ENCODE assay signal across 8 mouse cellular contexts in the genomic region with DNA sequence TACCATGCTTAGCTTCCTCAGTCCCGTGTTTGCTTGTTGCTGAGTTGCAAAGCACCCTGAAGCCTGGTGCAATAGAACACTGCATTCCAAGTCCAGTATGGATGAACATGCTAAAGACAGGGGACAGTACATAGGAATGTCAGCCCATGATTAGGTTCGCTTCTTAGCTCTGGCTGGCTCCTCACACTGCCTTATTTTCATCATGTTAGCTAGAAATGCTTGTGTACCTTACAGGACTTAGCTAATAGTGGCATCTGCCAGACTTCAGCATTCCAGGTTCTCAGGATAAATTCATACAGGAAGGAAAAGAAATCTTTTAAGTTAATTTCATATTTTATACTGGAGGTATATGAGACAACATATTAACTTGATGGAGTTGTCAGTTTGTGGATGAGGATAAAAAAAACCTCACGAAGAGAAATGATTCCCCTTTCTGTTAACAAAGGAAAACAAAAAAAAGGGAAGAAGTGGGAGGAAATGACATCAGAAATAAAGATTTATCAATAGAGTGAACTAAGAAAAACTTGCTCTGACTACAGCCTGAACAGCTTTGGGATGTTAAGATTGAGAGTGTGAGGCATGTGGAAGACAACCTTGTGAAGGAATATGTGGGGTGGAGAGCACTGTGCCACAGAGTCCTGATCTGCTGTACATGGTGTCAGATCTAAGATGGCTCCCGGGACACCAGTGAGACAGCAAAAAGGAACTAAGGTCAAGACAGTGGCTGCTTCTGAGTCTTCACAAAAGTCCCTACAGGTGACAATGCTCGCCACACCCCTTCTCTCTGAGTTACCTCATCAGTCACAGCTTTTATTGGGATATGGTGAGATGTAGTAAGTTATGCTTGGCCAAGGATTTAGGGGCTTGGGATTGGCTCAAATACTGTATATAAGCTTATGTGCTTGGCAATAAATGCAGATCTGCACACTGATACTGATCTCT. TPM values are rescaled to one million over a fixed set of nuclear protein-coding genes. Genes with fewer than 3 reads are reported as not detected.
DNase-seq lines count a peak whose midpoint lies in the region; ATAC-seq and TF ChIP-seq lines count a peak whose summit lies in the region.

No protein-coding gene starts in this region.

- H3K4me1 ChIP-seq in heart, embryonic 10.5 days = peaks cover 10% of the 10 kb centered on the region
- peaks cover 5% of the 10 kb centered on the region for H3K4me1 ChIP-seq in forebrain, postnatal 0 days (ENCODE audit: insufficient read depth)
- H3K4me1 ChIP-seq in liver, postnatal 0 days (ENCODE audit: insufficient read depth) = peaks cover 20% of the 10 kb centered on the region

- H3K27me3 ChIP-seq in heart, embryonic 10.5 days (ENCODE audit: insufficient read depth, poor library complexity, severe bottlenecking) = no peaks in the 10 kb centered on the region
- no peaks in the 10 kb centered on the region for H3K27me3 ChIP-seq in forebrain, postnatal 0 days (ENCODE audit: insufficient read depth, low read length)
- no peaks in the 10 kb centered on the region for H3K27me3 ChIP-seq in liver, postnatal 0 days (ENCODE audit: insufficient read depth, low read length)

- no peak for DNase-seq in heart, embryonic 10.5 days (ENCODE audit: low spot score)
- no peak for DNase-seq in heart, postnatal 36 days
- DNase-seq in MEL-GATA-1-ER (ENCODE audit: extremely low read depth, low read depth) = peak; percentile 26
- DNase-seq in forebrain, postnatal 0 days = no peak
- peak; percentile 15 for DNase-seq in liver, postnatal 0 days
- DNase-seq in urinary bladder, postnatal 10 days (ENCODE audit: low spot score) = no peak
- no peak for DNase-seq in left cerebral cortex, postnatal 36 days (ENCODE audit: low spot score in 2 of 2)
- no peak for DNase-seq in urinary bladder, adult 2 months (ENCODE audit: low spot score)

- peak; percentile 4; the same call in 1 of the 2 replicates for TF ChIP-seq CTCF in forebrain, postnatal 0 days (IDR thresholded peaks at IDR 0.05; ENCODE audit: low read depth)
- no peak for TF ChIP-seq CTCF in liver, postnatal 0 days (IDR thresholded peaks at IDR 0.05; ENCODE audit: low read depth)

- no peaks in the 10 kb centered on the region for H3K36me3 ChIP-seq in heart, embryonic 10.5 days
- H3K36me3 ChIP-seq in forebrain, postnatal 0 days (ENCODE audit: insufficient read depth) = no peaks in the 10 kb centered on the region
- no peaks in the 10 kb centered on the region for H3K36me3 ChIP-seq in liver, postnatal 0 days (replicated peaks; ENCODE audit: insufficient read depth, low read length)

- TF ChIP-seq EP300 in liver, postnatal 0 days (IDR thresholded peaks at IDR 0.05; ENCODE audit: low read depth) = no peak

- peak overlapping the region; percentile 74 for H3K4me3 ChIP-seq in heart, embryonic 10.5 days
- peak overlapping the region; percentile 33 for H3K4me3 ChIP-seq in forebrain, postnatal 0 days (ENCODE audit: low read depth, low read length)
- peak overlapping the region; percentile 39 for H3K4me3 ChIP-seq in liver, postnatal 0 days (ENCODE audit: low read depth, low read length)

- peak overlapping the region; percentile 49 for H3K4me2 ChIP-seq in forebrain, postnatal 0 days (ENCODE audit: low read depth)
- H3K4me2 ChIP-seq in liver, postnatal 0 days (ENCODE audit: low read depth, low read length) = peak overlapping the region; percentile 65

- 60% methylated on average over 5 of the region's 5 CpGs for WGBS in heart, embryonic 10.5 days
- WGBS in forebrain, postnatal 0 days = 58% methylated on average over 5 of the region's 5 CpGs
- WGBS in liver, postnatal 0 days (ENCODE audit: insufficient replicate concordance) = 48% methylated on average over 5 of the region's 5 CpGs

- peak overlapping the region; percentile 45 for H3K9ac ChIP-seq in forebrain, postnatal 0 days
- H3K9ac ChIP-seq in liver, postnatal 0 days (replicated peaks) = peak overlapping the region; percentile 41

- H3K9me3 ChIP-seq in heart, embryonic 10.5 days = no peaks in the 10 kb centered on the region
- H3K9me3 ChIP-seq in forebrain, postnatal 0 days (ENCODE audit: low read length) = no peaks in the 10 kb centered on the region
- no peaks in the 10 kb centered on the region for H3K9me3 ChIP-seq in liver, postnatal 0 days (ENCODE audit: low read length)

- ATAC-seq in forebrain, postnatal 0 days = peak; percentile 5; the same call in 1 of the 2 replicates
- ATAC-seq in liver, postnatal 0 days = no peak

- intact Hi-C loops in heart, postnatal 36 days (cut with DNase I) = no loop called here
- intact Hi-C loops in left cerebral cortex, postnatal 36 days (cut with DNase I) = no loop called here

- H3K27ac ChIP-seq in heart, embryonic 10.5 days = no peak overlapping the region; the same call in none of the 2 replicates
- peak overlapping the region; percentile 68 for H3K27ac ChIP-seq in forebrain, postnatal 0 days (ENCODE audit: low read depth, low read length)
- H3K27ac ChIP-seq in liver, postnatal 0 days (ENCODE audit: low read depth) = peak overlapping the region; percentile 61

RNA-seq across cellular contexts. Expression of a gene that starts 1.0 kb away (rescaled TPM):
- 20.5 and 31.8 TPM in 2 replicates for polyA plus RNA-seq in heart, embryonic 10.5 days (2016; fragmentation: Nextera tagmentation; extraction: Ambion mirVana)
- 100 to 1,000 TPM; 273 to 277 TPM for total RNA-seq in heart, postnatal 36 days (2021)
- total RNA-seq in forebrain, postnatal 0 days (2014; rRNA removed) = 11.1 and 17.8 TPM in 2 replicates
- polyA plus RNA-seq in forebrain, postnatal 0 days (2015; fragmentation: Nextera tagmentation; extraction: Ambion mirVana) = 2.7 and 7.6 TPM in 2 replicates
- 3.3 and 4.3 TPM in 2 replicates for polyA plus RNA-seq in liver, postnatal 0 days (2015; fragmentation: Nextera tagmentation; extraction: Ambion mirVana)
- 10 to 100 TPM; 21.7 to 35.5 TPM for total RNA-seq in left cerebral cortex, postnatal 36 days (2021)
- polyA plus RNA-seq in urinary bladder, adult 2 months (2012; rRNA removed) = 12.8 and 24.5 TPM in 2 replicates

RNA-seq across cellular contexts. Expression of a gene that starts 9.1 kb away (rescaled TPM):
- 0.06 TPM in 1 of 2 replicates, not detected in the other for polyA plus RNA-seq in heart, embryonic 10.5 days (2016; fragmentation: Nextera tagmentation; extraction: Ambion mirVana)
- not detected for total RNA-seq in heart, postnatal 36 days (2021)
- not detected in 2 replicates for total RNA-seq in forebrain, postnatal 0 days (2014; rRNA removed)
- 0.06 and 0.14 TPM in 2 replicates for polyA plus RNA-seq in forebrain, postnatal 0 days (2015; fragmentation: Nextera tagmentation; extraction: Ambion mirVana)
- polyA plus RNA-seq in liver, postnatal 0 days (2015; fragmentation: Nextera tagmentation; extraction: Ambion mirVana) = 0.11 TPM in 2 replicates
- not detected for total RNA-seq in left cerebral cortex, postnatal 36 days (2021)
- 0.60 and 0.80 TPM in 2 replicates for polyA plus RNA-seq in urinary bladder, adult 2 months (2012; rRNA removed)

RNA-seq across cellular contexts. Expression of a gene that starts 46.4 kb away (rescaled TPM):
- polyA plus RNA-seq in heart, embryonic 10.5 days (2016; fragmentation: Nextera tagmentation; extraction: Ambion mirVana) = 0.09 and 0.26 TPM in 2 replicates
- total RNA-seq in heart, postnatal 36 days (2021) = not detected
- total RNA-seq in forebrain, postnatal 0 days (2014; rRNA removed) = not detected in 2 replicates
- not detected in 2 replicates for polyA plus RNA-seq in forebrain, postnatal 0 days (2015; fragmentation: Nextera tagmentation; extraction: Ambion mirVana)
- 0.49 and 0.56 TPM in 2 replicates for polyA plus RNA-seq in liver, postnatal 0 days (2015; fragmentation: Nextera tagmentation; extraction: Ambion mirVana)
- not detected for total RNA-seq in left cerebral cortex, postnatal 36 days (2021)
- polyA plus RNA-seq in urinary bladder, adult 2 months (2012; rRNA removed) = 1.4 and 1.5 TPM in 2 replicates

Comparison
In these comparisons a context has a peak if more than half of its experiments do, and no peak if none do; other contexts are left out.
1. DNase-seq: peak in MEL-GATA-1-ER (single experiment) and liver, postnatal 0 days (single experiment); none in heart, embryonic 10.5 days (single experiment), heart, postnatal 36 days (0 of 2), forebrain, postnatal 0 days (single experiment), urinary bladder, postnatal 10 days (single experiment), left cerebral cortex, postnatal 36 days (0 of 2) and urinary bladder, adult 2 months (single experiment).
2. Peak in every context shown above with its lines, with median percentiles within 50 percentile points of each other: H3K4me3 ChIP-seq.